Mouse (Mus musculus): ENCODE data around the gene Galnt16. TPM values are rescaled to one million over a fixed set of nuclear protein-coding genes. Genes with fewer than 3 reads are reported as not detected.

The Galnt16 gene
- polyA plus RNA-seq, 1 experiment from 2014 or later, result 0.45 TPM

- peak; percentile 25; the same call in 1 of the 2 replicates for ATAC-seq (ENCODE audit: insufficient read depth)
- H3K27me3 ChIP-seq, result no peaks in the 10 kb centered on the region
- H3K9ac ChIP-seq, result no peak overlapping the region
- no peaks in the 10 kb centered on the region for H3K36me3 ChIP-seq (replicated peaks)
- H3K4me1 ChIP-seq (replicated peaks), result peaks cover 37% of the 10 kb centered on the region
- H3K4me2 ChIP-seq, result no peak overlapping the region
- H3K4me3 ChIP-seq (replicated peaks), result no peak overlapping the region
- 63% methylated on average over 4 of the region's 4 CpGs for WGBS (ENCODE audit: insufficient replicate concordance)
- no peaks in the 10 kb centered on the region for H3K9me3 ChIP-seq (replicated peaks)
- H3K27ac ChIP-seq (replicated peaks), result no peak overlapping the region
Measured at GRCm38 (mm10) chr12:80595968-80596367, 77.9 kb downstream of the Galnt16 start.

GRCm38 (mm10) chr12:80598236-80598635 is 80.2 kb downstream of the Galnt16 start:
- Histone ChIP-seq H3K4me3 (replicated peaks) (no peak overlapping the region), H3K27me3 (no peaks in the 10 kb centered on the region), H3K27ac (replicated peaks) (no peak overlapping the region), H3K36me3 (replicated peaks) (no peaks in the 10 kb centered on the region), H3K9me3 (replicated peaks) (no peaks in the 10 kb centered on the region), H3K4me1 (replicated peaks) (peaks cover 50% of the 10 kb centered on the region), H3K9ac (no peak overlapping the region), H3K4me2 (no peak overlapping the region)
- WGBS (ENCODE audit: insufficient replicate concordance), result 50% methylated on average over 7 of the region's 7 CpGs
- ATAC-seq (ENCODE audit: insufficient read depth), result no peak

DNA sequence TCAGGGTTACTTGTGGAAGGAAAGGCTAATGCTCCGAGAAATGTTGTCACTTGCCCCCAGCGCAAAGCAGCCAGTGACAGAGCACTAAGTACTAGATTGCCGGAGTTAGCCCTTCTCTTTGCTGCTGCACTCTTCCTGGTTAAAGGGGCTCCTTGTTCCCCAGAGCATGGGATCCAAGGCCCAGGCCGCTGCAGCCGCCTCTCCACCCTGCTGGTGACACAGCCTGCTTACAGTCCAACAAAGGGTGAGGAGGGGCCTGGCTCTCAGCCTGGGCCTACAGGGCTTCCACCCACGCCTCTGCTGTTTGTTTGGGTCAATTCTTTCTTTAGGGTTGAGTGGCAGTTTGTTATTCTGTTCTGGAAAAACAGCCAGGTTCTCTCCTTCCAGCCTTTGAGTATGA is 80.7 kb downstream of the Galnt16 start:
- Histone ChIP-seq H3K4me1 (replicated peaks) (peaks cover 55% of the 10 kb centered on the region), H3K9ac (no peak overlapping the region), H3K27me3 (no peaks in the 10 kb centered on the region), H3K4me2 (no peak overlapping the region), H3K4me3 (replicated peaks) (no peak overlapping the region), H3K27ac (replicated peaks) (no peak overlapping the region), H3K36me3 (replicated peaks) (no peaks in the 10 kb centered on the region), H3K9me3 (replicated peaks) (no peaks in the 10 kb centered on the region)
- WGBS (ENCODE audit: insufficient replicate concordance), result 58% methylated on average over 6 of the region's 6 CpGs
- ATAC-seq (ENCODE audit: insufficient read depth), result no peak

- H3K9ac ChIP-seq, result no peak overlapping the region
- no peaks in the 10 kb centered on the region for H3K36me3 ChIP-seq (replicated peaks)
- no peak overlapping the region for H3K4me3 ChIP-seq (replicated peaks)
- ATAC-seq (ENCODE audit: insufficient read depth), result no peak
- H3K9me3 ChIP-seq (replicated peaks), result no peaks in the 10 kb centered on the region
- 64% methylated on average over 9 of the region's 9 CpGs for WGBS (ENCODE audit: insufficient replicate concordance)
- H3K4me1 ChIP-seq (replicated peaks), result peaks cover 34% of the 10 kb centered on the region
- H3K4me2 ChIP-seq, result no peak overlapping the region
- H3K27ac ChIP-seq (replicated peaks), result no peak overlapping the region
- H3K27me3 ChIP-seq, result no peaks in the 10 kb centered on the region
Measured at GRCm38 (mm10) chr12:80601597-80602269, 83.7 kb downstream of the Galnt16 start.

DNA sequence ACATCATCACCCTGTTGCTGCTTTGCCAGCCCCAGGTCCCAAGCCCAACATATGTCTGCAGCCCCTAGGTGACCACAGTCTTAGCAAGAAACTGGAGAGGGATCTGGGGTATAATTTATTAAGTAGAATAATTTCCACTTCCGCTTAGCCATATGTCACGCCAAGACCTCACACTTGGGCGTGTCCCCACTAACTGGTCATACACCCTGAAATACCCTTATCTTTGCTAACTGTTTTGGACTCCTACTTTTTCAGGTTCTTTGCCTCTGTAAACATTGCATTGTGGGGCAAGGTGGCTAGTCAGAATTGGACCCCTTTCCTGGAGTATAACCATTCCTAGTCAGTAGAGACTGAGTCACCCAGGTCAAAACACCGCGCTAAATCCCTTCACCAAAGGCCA is 84.4 kb downstream of the Galnt16 start:
- Histone ChIP-seq H3K4me2 (no peak overlapping the region), H3K27me3 (no peaks in the 10 kb centered on the region), H3K27ac (replicated peaks) (no peak overlapping the region), H3K9me3 (replicated peaks) (no peaks in the 10 kb centered on the region), H3K4me1 (replicated peaks) (peaks cover 32% of the 10 kb centered on the region), H3K9ac (no peak overlapping the region), H3K4me3 (replicated peaks) (no peak overlapping the region), H3K36me3 (replicated peaks) (no peaks in the 10 kb centered on the region)
- no peak for ATAC-seq (ENCODE audit: insufficient read depth)
- 67% methylated on average over 5 of the region's 5 CpGs for WGBS (ENCODE audit: insufficient replicate concordance)

- no peak overlapping the region for H3K4me3 ChIP-seq (replicated peaks)
- no peak overlapping the region for H3K9ac ChIP-seq
- no peaks in the 10 kb centered on the region for H3K36me3 ChIP-seq (replicated peaks)
- 0 out of 2 replicates have a peak, but pooled peaks have one; percentile 47 for ATAC-seq (ENCODE audit: insufficient read depth)
- no peak overlapping the region for H3K4me2 ChIP-seq
- no peaks in the 10 kb centered on the region for H3K27me3 ChIP-seq
- no peaks in the 10 kb centered on the region for H3K9me3 ChIP-seq (replicated peaks)
- WGBS (ENCODE audit: insufficient replicate concordance), result 16% methylated on average over 4 of the region's 4 CpGs
- H3K27ac ChIP-seq (replicated peaks), result no peak overlapping the region
- H3K4me1 ChIP-seq (replicated peaks), result peaks cover 28% of the 10 kb centered on the region
Measured at GRCm38 (mm10) chr12:80603566-80603965, 85.5 kb downstream of the Galnt16 start.

- Histone ChIP-seq H3K36me3 (replicated peaks) (no peaks in the 10 kb centered on the region), H3K4me2 (no peak overlapping the region), H3K27ac (replicated peaks) (no peak overlapping the region), H3K4me3 (replicated peaks) (no peak overlapping the region), H3K4me1 (replicated peaks) (peaks cover 22% of the 10 kb centered on the region), H3K27me3 (no peaks in the 10 kb centered on the region), H3K9me3 (replicated peaks) (no peaks in the 10 kb centered on the region), H3K9ac (no peak overlapping the region)
- no peak for ATAC-seq (ENCODE audit: insufficient read depth)
- WGBS (ENCODE audit: insufficient replicate concordance), result 79% methylated on average over 2 of the region's 2 CpGs
Measured at GRCm38 (mm10) chr12:80604218-80604617, 86.1 kb downstream of the Galnt16 start.

DNA sequence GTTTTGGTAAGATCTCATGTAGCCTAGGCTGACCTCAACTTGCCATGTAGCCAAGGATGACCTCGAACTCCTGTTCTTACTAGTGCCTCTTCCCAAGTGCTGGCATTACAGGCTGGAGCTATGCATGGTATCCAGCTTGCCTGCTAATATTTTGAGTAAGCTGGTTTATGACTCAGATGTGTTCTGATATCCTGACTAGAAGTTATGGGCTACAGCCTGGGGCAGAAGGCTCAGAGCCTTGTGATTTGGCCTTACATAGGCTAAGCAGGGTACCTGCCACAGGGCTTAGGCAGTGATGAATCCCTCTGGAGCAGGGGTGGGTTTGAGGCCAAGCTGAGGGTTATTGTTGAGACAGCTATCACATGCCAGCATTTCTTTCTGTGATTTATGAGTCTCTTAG is 90.5 kb downstream of the Galnt16 start:
- WGBS (ENCODE audit: insufficient replicate concordance), result 38% methylated on average over 1 of the region's 1 CpGs
- H3K4me3 ChIP-seq (replicated peaks), result no peak overlapping the region
- no peak overlapping the region for H3K27ac ChIP-seq (replicated peaks)

GRCm38 (mm10) chr12:80609928-80610327 is 91.9 kb downstream of the Galnt16 start:
- ATAC-seq (ENCODE audit: insufficient read depth), result no peak
- Histone ChIP-seq H3K4me2 (no peak overlapping the region), H3K9ac (no peak overlapping the region), H3K4me3 (replicated peaks) (no peak overlapping the region), H3K36me3 (replicated peaks) (no peaks in the 10 kb centered on the region), H3K4me1 (replicated peaks) (no peaks in the 10 kb centered on the region), H3K9me3 (replicated peaks) (no peaks in the 10 kb centered on the region), H3K27ac (replicated peaks) (no peak overlapping the region), H3K27me3 (no peaks in the 10 kb centered on the region)
- 50% methylated on average over 3 of the region's 3 CpGs for WGBS (ENCODE audit: insufficient replicate concordance)

More for the DNA sequence above, 90.5 kb downstream of the Galnt16 start:
- Histone ChIP-seq H3K4me1 (replicated peaks) (peaks cover 5% of the 10 kb centered on the region; the same call in 1 of the 2 replicates), H3K27me3 (no peaks in the 10 kb centered on the region), H3K9ac (no peak overlapping the region), H3K36me3 (replicated peaks) (no peaks in the 10 kb centered on the region), H3K4me2 (no peak overlapping the region), H3K9me3 (replicated peaks) (no peaks in the 10 kb centered on the region)
- no peak for ATAC-seq (ENCODE audit: insufficient read depth)

DNA sequence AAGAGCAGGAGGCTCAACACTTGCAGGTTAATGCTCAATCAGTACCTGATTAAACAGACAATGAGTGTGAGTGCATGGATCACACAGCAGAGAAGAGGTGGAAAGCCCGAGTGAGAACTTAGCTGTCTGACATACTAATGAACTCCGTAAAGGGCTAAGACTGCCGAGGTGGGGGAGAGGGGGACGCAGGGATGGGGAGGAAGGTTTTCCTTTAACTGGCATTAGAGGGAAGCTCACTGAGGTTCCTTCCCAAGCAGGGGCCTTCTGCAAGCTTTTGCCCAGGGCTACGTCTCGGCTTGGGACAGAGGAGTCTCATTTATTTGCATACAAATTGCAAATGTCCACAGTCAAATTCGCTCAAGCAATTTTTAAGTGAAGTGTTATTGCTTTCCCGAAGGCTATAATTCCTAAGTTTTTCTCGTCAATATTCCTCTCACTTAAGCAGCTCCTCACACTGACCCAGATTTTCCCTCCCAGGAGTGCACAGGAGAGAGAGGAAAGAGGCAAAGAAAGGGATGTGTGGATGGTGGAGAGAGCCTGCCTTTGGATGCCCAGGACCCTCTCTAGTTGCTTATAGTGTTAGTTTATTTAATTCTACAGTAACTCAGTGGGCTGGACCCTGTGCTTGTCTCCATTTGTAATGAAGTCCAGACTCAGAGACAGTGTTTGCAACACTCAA is 94.2 kb downstream of the Galnt16 start:
- Histone ChIP-seq H3K9ac (no peak overlapping the region), H3K4me2 (no peak overlapping the region), H3K9me3 (replicated peaks) (no peaks in the 10 kb centered on the region), H3K36me3 (replicated peaks) (no peaks in the 10 kb centered on the region), H3K27ac (replicated peaks) (no peak overlapping the region), H3K4me3 (replicated peaks) (no peak overlapping the region), H3K27me3 (no peaks in the 10 kb centered on the region), H3K4me1 (replicated peaks) (0 out of 2 replicates have a peak, but pooled peaks cover 2% of the 10 kb centered on the region)
- 54% methylated on average over 9 of the region's 9 CpGs for WGBS (ENCODE audit: insufficient replicate concordance)
- no peak for ATAC-seq (ENCODE audit: insufficient read depth)

DNA sequence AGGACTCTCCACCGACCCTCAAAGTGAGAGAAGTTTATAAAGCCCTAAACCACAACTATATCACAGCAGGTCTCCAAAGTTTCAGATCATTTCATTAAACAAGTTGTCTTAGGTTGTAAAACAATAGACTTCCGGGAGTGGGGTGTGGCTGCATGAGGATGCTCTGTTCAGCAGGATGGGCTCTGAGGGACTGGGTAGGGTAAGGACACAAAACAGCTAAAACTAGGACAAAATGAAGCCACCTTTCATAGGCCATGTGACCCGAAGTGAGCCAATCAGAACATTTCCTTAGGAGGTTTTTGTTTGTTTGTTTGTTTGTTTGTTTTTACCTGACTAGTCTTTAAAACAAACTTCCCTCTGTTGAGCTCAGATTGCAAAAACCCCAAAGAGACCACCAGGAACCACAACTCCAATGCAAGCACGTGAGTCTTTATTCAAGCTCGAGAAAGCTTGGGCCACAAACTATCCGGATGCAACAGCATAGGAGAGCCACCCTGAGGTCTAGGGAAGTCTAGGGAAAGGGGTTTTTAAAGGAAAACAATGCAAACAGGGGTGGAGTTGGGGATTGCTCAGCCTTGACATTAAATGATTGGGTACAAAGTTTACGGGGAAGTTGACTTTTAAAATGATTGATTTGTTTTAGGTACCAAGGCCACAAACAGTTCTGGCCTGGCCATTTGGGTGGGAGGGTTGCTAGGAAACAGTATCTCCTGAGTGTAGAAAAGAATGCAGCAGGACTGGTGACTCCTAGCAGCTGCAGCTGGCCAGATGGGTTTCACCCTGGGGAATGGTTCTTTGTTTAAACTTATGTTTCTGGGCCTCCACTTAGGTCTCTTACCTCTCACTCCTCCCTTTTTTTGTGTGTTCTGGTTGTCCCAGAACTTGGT is 97.5 kb downstream of the Galnt16 start:
- H3K9me3 ChIP-seq (replicated peaks), result no peaks in the 10 kb centered on the region
- no peak overlapping the region for H3K9ac ChIP-seq
- no peaks in the 10 kb centered on the region for H3K27me3 ChIP-seq
- no peaks in the 10 kb centered on the region for H3K36me3 ChIP-seq (replicated peaks)
- no peak overlapping the region for H3K4me2 ChIP-seq
- no peak overlapping the region for H3K4me3 ChIP-seq (replicated peaks)
- 38% methylated on average over 7 of the region's 7 CpGs for WGBS (ENCODE audit: insufficient replicate concordance)
- H3K4me1 ChIP-seq (replicated peaks), result 0 out of 2 replicates have a peak, but pooled peaks cover 2% of the 10 kb centered on the region
- ATAC-seq (ENCODE audit: insufficient read depth), result no peak
- no peak overlapping the region for H3K27ac ChIP-seq (replicated peaks)

All from liver, embryonic 15.5 days (tissue).